Mouse (Mus musculus) bone marrow macrophage, adult 2 months (primary cell): ENCODE measurements around the gene Btbd1.

Source experiments
- CTCF ChIP-seq: IDR thresholded peaks from 2 replicates; pipeline ENCODE4 v1.5.1; 2012; ENCODE audit warnings: low read depth, mild to moderate bottlenecking, low read length, moderate library complexity
- POLR2A ChIP-seq: IDR thresholded peaks from 2 replicates; pipeline ENCODE4 v1.6.1; 2012; ENCODE audit warnings: mild to moderate bottlenecking, low read depth, low read length, borderline replicate concordance

- TF ChIP-seq CTCF (no peak), POLR2A (no peak)
Observed at GRCm38 (mm10) chr7:81788536-81788935, 40.7 kb downstream of the Btbd1 start.
